Mouse (Mus musculus): ENCODE measurements at regions not wholly inside any gene's neighbourhood (a gene's known extent, or its start where the extent isn't known, plus 50 kb on each side); places are given as distances from the start of the nearest gene placed in this dataset.

DNA sequence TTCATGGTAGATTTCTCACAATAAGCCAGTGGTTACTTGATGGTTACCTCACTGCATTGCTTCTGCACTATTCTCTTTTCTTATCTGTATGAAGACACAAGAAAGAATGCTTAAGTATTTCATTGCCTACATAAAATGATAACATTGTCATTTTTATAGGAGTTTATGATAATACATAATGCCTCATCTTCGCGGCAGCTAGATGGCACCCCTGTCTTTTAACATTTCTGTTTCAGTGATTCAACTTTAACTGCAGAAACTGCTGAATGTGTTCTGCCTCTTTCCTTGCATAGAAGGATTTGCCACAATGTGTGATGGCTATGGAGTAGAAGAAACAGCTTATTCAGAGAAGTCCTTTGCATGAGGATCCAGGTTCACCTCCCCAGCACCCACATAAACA, 97.0 kb upstream of the Tars start:
- Histone ChIP-seq H3K9ac (ENCODE audit: low read depth, low read length, severe bottlenecking) (no peak overlapping the region), H3K4me3 (replicated peaks; ENCODE audit: low read length) (no peak overlapping the region), H3K4me2 (replicated peaks; ENCODE audit: low read depth, low read length, severe bottlenecking) (no peak overlapping the region), H3K27me3 (ENCODE audit: control insufficient read depth, insufficient read depth, low read length) (no peaks in the 10 kb centered on the region), H3K36me3 (ENCODE audit: control insufficient read depth, insufficient read depth, low read length) (no peaks in the 10 kb centered on the region), H3K27ac (replicated peaks; ENCODE audit: low read depth, low read length) (no peak overlapping the region), H3K9me3 (ENCODE audit: control insufficient read depth, low read length) (no peaks in the 10 kb centered on the region), H3K4me1 (ENCODE audit: control insufficient read depth, insufficient read depth, low read length) (no peaks in the 10 kb centered on the region)
- whole genome bisulfite sequencing, result 93% methylated on average over 2 of the region's 2 CpGs
- no peak for TF ChIP-seq POLR2A (IDR thresholded peaks at IDR 0.05; ENCODE audit: borderline replicate concordance, extremely low read depth, insufficient read depth, insufficient read length)
- DNase-seq (ENCODE audit: low spot score) (no peak), ATAC-seq (ENCODE audit: low FRiP score, low read depth) (no peak)

DNA sequence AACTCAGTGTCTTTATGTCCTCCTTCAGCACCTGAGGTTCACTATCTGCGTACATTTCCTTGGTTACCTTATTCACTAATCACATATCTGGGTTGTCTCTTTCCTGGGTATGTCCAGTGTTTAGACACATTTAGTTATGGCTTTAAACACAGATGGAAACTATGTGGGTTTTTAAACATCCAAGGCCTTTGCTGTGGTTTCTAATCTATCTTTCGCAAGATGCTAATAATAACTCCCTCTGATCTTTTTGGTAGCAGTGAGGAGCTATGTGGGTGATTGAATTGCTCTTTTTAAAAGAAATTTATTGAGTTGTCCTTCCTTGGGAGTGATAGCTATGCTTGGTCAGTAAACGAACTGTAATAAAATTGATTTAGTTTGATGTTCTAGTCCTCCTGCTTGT, 89.7 kb upstream of the Tars start:
- ATAC-seq (ENCODE audit: low FRiP score, low read depth) (no peak), DNase-seq (ENCODE audit: low spot score) (no peak)
- Histone ChIP-seq H3K9ac (ENCODE audit: low read depth, low read length, severe bottlenecking) (no peak overlapping the region), H3K36me3 (ENCODE audit: control insufficient read depth, insufficient read depth, low read length) (no peaks in the 10 kb centered on the region), H3K4me1 (ENCODE audit: control insufficient read depth, insufficient read depth, low read length) (peaks cover 2% of the 10 kb centered on the region; the same call in 1 of the 2 replicates), H3K4me3 (replicated peaks; ENCODE audit: low read length) (no peak overlapping the region), H3K4me2 (replicated peaks; ENCODE audit: low read depth, low read length, severe bottlenecking) (no peak overlapping the region), H3K9me3 (ENCODE audit: control insufficient read depth, low read length) (no peaks in the 10 kb centered on the region), H3K27ac (replicated peaks; ENCODE audit: low read depth, low read length) (no peak overlapping the region), H3K27me3 (ENCODE audit: control insufficient read depth, insufficient read depth, low read length) (no peaks in the 10 kb centered on the region)
- TF ChIP-seq POLR2A (IDR thresholded peaks at IDR 0.05; ENCODE audit: borderline replicate concordance, extremely low read depth, insufficient read depth, insufficient read length), result no peak
- 76% methylated on average over 3 of the region's 3 CpGs for WGBS

DNA sequence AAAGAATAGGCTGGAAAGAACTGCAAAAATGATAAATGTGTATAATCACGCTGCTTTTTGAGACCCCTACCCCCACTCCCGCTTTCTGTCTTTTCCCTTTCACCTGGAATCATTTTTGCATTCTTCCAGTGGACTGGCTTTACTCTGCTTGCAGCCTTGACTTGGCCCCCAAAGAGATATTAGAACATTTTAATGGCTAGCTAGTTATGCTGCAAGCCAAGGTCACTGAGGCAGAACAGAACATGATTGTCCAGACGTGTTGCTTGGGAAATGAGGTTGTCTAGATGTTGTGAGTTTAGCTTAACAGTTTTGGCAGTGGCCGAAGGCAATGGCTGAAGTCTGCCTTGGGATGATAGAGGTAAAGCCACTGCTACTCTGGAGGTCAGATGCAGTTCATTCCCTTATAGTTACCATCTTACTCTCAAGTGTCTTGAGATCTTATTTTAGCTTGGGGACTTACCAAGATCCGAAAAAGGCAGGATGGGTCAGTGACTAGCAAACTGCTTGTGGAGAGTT, 87.9 kb upstream of the Tars start:
- WGBS, result 53% methylated on average over 5 of the region's 5 CpGs

DNA sequence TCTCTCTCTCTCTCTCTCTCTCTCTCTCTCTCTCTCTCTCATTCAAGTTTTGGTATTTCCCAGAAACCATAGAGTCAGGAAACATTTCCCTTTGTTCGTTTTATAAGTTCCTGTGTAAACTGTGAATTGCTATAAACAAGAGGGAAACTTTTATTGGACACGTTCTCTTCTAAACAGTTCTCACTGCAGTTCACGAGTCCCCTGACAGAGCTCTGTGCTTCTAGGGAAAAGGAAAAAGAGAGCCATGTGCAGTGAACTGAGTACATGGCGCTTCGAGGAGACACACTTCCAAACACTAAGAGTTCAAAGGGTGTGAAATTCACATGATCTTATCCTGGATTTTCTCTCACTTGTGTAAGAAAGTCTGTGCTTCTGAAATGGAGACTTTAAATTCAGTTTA, 84.5 kb upstream of the Tars start:
- ATAC-seq (ENCODE audit: low FRiP score, low read depth), result peak; percentile 67; the same call in 1 of the 2 replicates
- no peak overlapping the region for H3K4me2 ChIP-seq (replicated peaks; ENCODE audit: low read depth, low read length, severe bottlenecking)
- no peak overlapping the region for H3K4me3 ChIP-seq (replicated peaks; ENCODE audit: low read length)
- DNase-seq (ENCODE audit: low spot score), result peak; percentile 63
- no peaks in the 10 kb centered on the region; the same call in 1 of the 2 replicates for H3K27me3 ChIP-seq (ENCODE audit: control insufficient read depth, insufficient read depth, low read length)
- no peak overlapping the region for H3K9ac ChIP-seq (ENCODE audit: low read depth, low read length, severe bottlenecking)
- H3K36me3 ChIP-seq (ENCODE audit: control insufficient read depth, insufficient read depth, low read length), result no peaks in the 10 kb centered on the region
- no peaks in the 10 kb centered on the region for H3K9me3 ChIP-seq (ENCODE audit: control insufficient read depth, low read length)
- TF ChIP-seq POLR2A (IDR thresholded peaks at IDR 0.05; ENCODE audit: borderline replicate concordance, extremely low read depth, insufficient read depth, insufficient read length), result no peak
- WGBS, result 30% methylated on average over 5 of the region's 5 CpGs
- peaks cover 7% of the 10 kb centered on the region; the same call in 1 of the 2 replicates for H3K4me1 ChIP-seq (ENCODE audit: control insufficient read depth, insufficient read depth, low read length)
- H3K27ac ChIP-seq (replicated peaks; ENCODE audit: low read depth, low read length), result no peak overlapping the region

More for the DNA sequence above, 87.9 kb upstream of the Tars start:
- TF ChIP-seq POLR2A (IDR thresholded peaks at IDR 0.05; ENCODE audit: borderline replicate concordance, extremely low read depth, insufficient read depth, insufficient read length), result no peak
- DNase-seq (ENCODE audit: low spot score), result peak; percentile 10
- Histone ChIP-seq H3K4me1 (ENCODE audit: control insufficient read depth, insufficient read depth, low read length) (peaks cover 7% of the 10 kb centered on the region; the same call in 1 of the 2 replicates), H3K36me3 (ENCODE audit: control insufficient read depth, insufficient read depth, low read length) (no peaks in the 10 kb centered on the region), H3K27me3 (ENCODE audit: control insufficient read depth, insufficient read depth, low read length) (no peaks in the 10 kb centered on the region; the same call in 1 of the 2 replicates), H3K27ac (replicated peaks; ENCODE audit: low read depth, low read length) (no peak overlapping the region), H3K4me2 (replicated peaks; ENCODE audit: low read depth, low read length, severe bottlenecking) (no peak overlapping the region), H3K9me3 (ENCODE audit: control insufficient read depth, low read length) (no peaks in the 10 kb centered on the region), H3K4me3 (replicated peaks; ENCODE audit: low read length) (no peak overlapping the region), H3K9ac (ENCODE audit: low read depth, low read length, severe bottlenecking) (no peak overlapping the region)
- ATAC-seq (ENCODE audit: low FRiP score, low read depth), result peak; percentile 55; the same call in 1 of the 2 replicates

DNA sequence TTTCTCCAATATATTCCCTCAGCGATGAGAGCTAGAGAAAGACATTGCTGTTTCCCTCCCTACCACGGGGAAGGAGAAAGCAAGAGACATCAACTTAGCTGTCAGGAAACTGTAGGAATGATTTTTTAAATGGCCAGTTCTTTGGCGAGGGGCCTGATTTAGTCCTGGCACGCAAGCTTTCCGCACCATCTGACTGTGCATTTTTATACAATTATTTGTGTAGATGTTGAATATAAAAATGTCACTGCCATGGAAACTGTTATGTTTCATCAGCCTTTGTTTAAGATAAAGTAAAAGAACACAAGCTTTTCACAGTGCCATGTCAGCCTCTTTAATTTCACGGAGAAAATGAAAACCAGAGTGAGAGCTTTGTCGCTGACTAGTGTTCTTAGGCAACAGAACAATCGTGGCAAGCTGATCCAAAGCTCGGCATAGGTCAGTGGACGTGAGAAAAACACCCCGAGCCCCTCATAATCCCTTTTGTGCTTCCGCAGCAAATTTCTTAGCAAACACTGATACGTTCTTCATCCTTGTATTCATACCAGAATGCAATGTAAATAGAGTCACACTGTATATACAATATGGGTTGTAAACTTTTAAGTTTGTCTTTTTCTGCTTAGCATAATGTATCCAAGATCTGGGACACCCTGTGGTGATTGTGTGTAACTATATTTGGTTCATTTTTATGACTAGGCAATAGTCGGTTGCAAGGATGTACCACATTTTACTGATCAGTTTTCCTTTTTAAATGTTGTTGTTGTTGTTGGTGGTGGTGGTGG, 79.9 kb upstream of the Tars start:
- ATAC-seq (ENCODE audit: low FRiP score, low read depth), result no peak

More for the DNA sequence above, 79.9 kb upstream of the Tars start:
- H3K27ac ChIP-seq (replicated peaks; ENCODE audit: low read depth, low read length), result 0 out of 2 replicates have a peak overlapping the region, but pooled peaks have one; percentile 9
- no peaks in the 10 kb centered on the region for H3K9me3 ChIP-seq (ENCODE audit: control insufficient read depth, low read length)
- no peak for TF ChIP-seq POLR2A (IDR thresholded peaks at IDR 0.05; ENCODE audit: borderline replicate concordance, extremely low read depth, insufficient read depth, insufficient read length)
- H3K4me1 ChIP-seq (ENCODE audit: control insufficient read depth, insufficient read depth, low read length), result peaks cover 7% of the 10 kb centered on the region; the same call in 1 of the 2 replicates
- no peaks in the 10 kb centered on the region for H3K36me3 ChIP-seq (ENCODE audit: control insufficient read depth, insufficient read depth, low read length)
- no peak overlapping the region for H3K9ac ChIP-seq (ENCODE audit: low read depth, low read length, severe bottlenecking)
- H3K4me2 ChIP-seq (replicated peaks; ENCODE audit: low read depth, low read length, severe bottlenecking), result no peak overlapping the region
- 68% methylated on average over 14 of the region's 14 CpGs for WGBS
- DNase-seq (ENCODE audit: low spot score), result no peak
- H3K27me3 ChIP-seq (ENCODE audit: control insufficient read depth, insufficient read depth, low read length), result no peaks in the 10 kb centered on the region; the same call in 1 of the 2 replicates
- no peak overlapping the region for H3K4me3 ChIP-seq (replicated peaks; ENCODE audit: low read length)
